Mouse (Mus musculus): ENCODE results near the gene Vps36. TPM values are rescaled to one million over a fixed set of nuclear protein-coding genes. Genes with fewer than 3 reads are reported as not detected.

Gene Vps36
- polyA plus RNA-seq, 1 experiment from 2014 or later, result 28.4 TPM

GRCm38 (mm10) chr8:22228621-22229020 lies 36.0 kb downstream of the Vps36 start:
- H3K4me1 ChIP-seq (ENCODE audit: control insufficient read depth, insufficient read depth, low read length), result no peaks in the 10 kb centered on the region
- H3K4me2 ChIP-seq (ENCODE audit: low read depth, low read length), result peak overlapping the region; percentile 95
- no peaks in the 10 kb centered on the region; the same call in none of the 2 replicates for H3K27me3 ChIP-seq (replicated peaks; ENCODE audit: control insufficient read depth, insufficient read depth, low read length)
- 38% methylated on average over 7 of the region's 7 CpGs for WGBS
- no peaks in the 10 kb centered on the region for H3K9me3 ChIP-seq (ENCODE audit: control insufficient read depth, low read length)
- H3K9ac ChIP-seq (ENCODE audit: low read depth, low read length), result 0 out of 2 replicates have a peak overlapping the region, but pooled peaks have one; percentile 1
- 0 out of 2 replicates have a peak, but pooled peaks cover 2% of the 10 kb centered on the region for H3K36me3 ChIP-seq (ENCODE audit: control insufficient read depth, insufficient read depth, low read length)
- DNase-seq (ENCODE audit: low spot score) (peak; percentile 26), ATAC-seq (ENCODE audit: low read depth) (no peak)
- H3K4me3 ChIP-seq (ENCODE audit: low read depth, low read length), result peak overlapping the region; percentile 54; the same call in 1 of the 2 replicates
- peak overlapping the region; percentile 18; the same call in 1 of the 2 replicates for H3K27ac ChIP-seq (replicated peaks; ENCODE audit: low read depth, low read length)

- 89% methylated on average over 9 of the region's 9 CpGs for WGBS
- no peaks in the 10 kb centered on the region for H3K4me1 ChIP-seq (ENCODE audit: control insufficient read depth, insufficient read depth, low read length)
Measured at GRCm38 (mm10) chr8:22242986-22243385, 50.4 kb downstream of the Vps36 start.

GRCm38 (mm10) chr8:22245663-22246062 lies 53.1 kb downstream of the Vps36 start:
- ATAC-seq (ENCODE audit: low read depth) (no peak), DNase-seq (ENCODE audit: low spot score) (no peak)
- Histone ChIP-seq H3K27ac (replicated peaks; ENCODE audit: low read depth, low read length) (no peak overlapping the region), H3K36me3 (ENCODE audit: control insufficient read depth, insufficient read depth, low read length) (no peaks in the 10 kb centered on the region), H3K4me3 (ENCODE audit: low read depth, low read length) (no peak overlapping the region), H3K9me3 (ENCODE audit: control insufficient read depth, low read length) (no peaks in the 10 kb centered on the region), H3K27me3 (replicated peaks; ENCODE audit: control insufficient read depth, insufficient read depth, low read length) (no peaks in the 10 kb centered on the region), H3K4me1 (ENCODE audit: control insufficient read depth, insufficient read depth, low read length) (no peaks in the 10 kb centered on the region), H3K4me2 (ENCODE audit: low read depth, low read length) (no peak overlapping the region), H3K9ac (ENCODE audit: low read depth, low read length) (no peak overlapping the region)
- WGBS, result 64% methylated on average over 1 of the region's 1 CpGs

More at GRCm38 (mm10) chr8:22242986-22243385, 50.4 kb downstream of the Vps36 start:
- Histone ChIP-seq H3K27me3 (replicated peaks; ENCODE audit: control insufficient read depth, insufficient read depth, low read length) (no peaks in the 10 kb centered on the region), H3K27ac (replicated peaks; ENCODE audit: low read depth, low read length) (no peak overlapping the region), H3K9ac (ENCODE audit: low read depth, low read length) (no peak overlapping the region), H3K9me3 (ENCODE audit: control insufficient read depth, low read length) (no peaks in the 10 kb centered on the region), H3K4me2 (ENCODE audit: low read depth, low read length) (no peak overlapping the region), H3K36me3 (ENCODE audit: control insufficient read depth, insufficient read depth, low read length) (no peaks in the 10 kb centered on the region), H3K4me3 (ENCODE audit: low read depth, low read length) (no peak overlapping the region)
- ATAC-seq (ENCODE audit: low read depth) (no peak), DNase-seq (ENCODE audit: low spot score) (no peak)

GRCm38 (mm10) chr8:22247956-22248355 lies 55.3 kb downstream of the Vps36 start:
- H3K4me3 ChIP-seq (ENCODE audit: low read depth, low read length), result no peak overlapping the region
- H3K9me3 ChIP-seq (ENCODE audit: control insufficient read depth, low read length), result no peaks in the 10 kb centered on the region
- H3K27ac ChIP-seq (replicated peaks; ENCODE audit: low read depth, low read length), result no peak overlapping the region
- no peaks in the 10 kb centered on the region for H3K36me3 ChIP-seq (ENCODE audit: control insufficient read depth, insufficient read depth, low read length)
- DNase-seq (ENCODE audit: low spot score) (no peak), ATAC-seq (ENCODE audit: low read depth) (no peak)
- WGBS, result 61% methylated on average over 12 of the region's 12 CpGs
- H3K27me3 ChIP-seq (replicated peaks; ENCODE audit: control insufficient read depth, insufficient read depth, low read length), result no peaks in the 10 kb centered on the region
- no peaks in the 10 kb centered on the region for H3K4me1 ChIP-seq (ENCODE audit: control insufficient read depth, insufficient read depth, low read length)
- H3K9ac ChIP-seq (ENCODE audit: low read depth, low read length), result no peak overlapping the region
- H3K4me2 ChIP-seq (ENCODE audit: low read depth, low read length), result no peak overlapping the region

- Histone ChIP-seq H3K4me3 (ENCODE audit: low read depth, low read length) (no peak overlapping the region), H3K4me1 (ENCODE audit: control insufficient read depth, insufficient read depth, low read length) (no peaks in the 10 kb centered on the region), H3K27me3 (replicated peaks; ENCODE audit: control insufficient read depth, insufficient read depth, low read length) (no peaks in the 10 kb centered on the region), H3K9me3 (ENCODE audit: control insufficient read depth, low read length) (0 out of 2 replicates have a peak, but pooled peaks cover 3% of the 10 kb centered on the region), H3K9ac (ENCODE audit: low read depth, low read length) (no peak overlapping the region), H3K27ac (replicated peaks; ENCODE audit: low read depth, low read length) (no peak overlapping the region), H3K4me2 (ENCODE audit: low read depth, low read length) (no peak overlapping the region), H3K36me3 (ENCODE audit: control insufficient read depth, insufficient read depth, low read length) (no peaks in the 10 kb centered on the region)
- no peak for ATAC-seq (ENCODE audit: low read depth)
- WGBS, result 76% methylated on average over 9 of the region's 9 CpGs
- no peak for DNase-seq (ENCODE audit: low spot score)
Measured at GRCm38 (mm10) chr8:22249080-22249479, 56.5 kb downstream of the Vps36 start.

GRCm38 (mm10) chr8:22258946-22259450 lies 66.4 kb downstream of the Vps36 start:
- Histone ChIP-seq H3K4me1 (ENCODE audit: control insufficient read depth, insufficient read depth, low read length) (no peaks in the 10 kb centered on the region), H3K9ac (ENCODE audit: low read depth, low read length) (no peak overlapping the region), H3K36me3 (ENCODE audit: control insufficient read depth, insufficient read depth, low read length) (no peaks in the 10 kb centered on the region), H3K27me3 (replicated peaks; ENCODE audit: control insufficient read depth, insufficient read depth, low read length) (no peaks in the 10 kb centered on the region), H3K27ac (replicated peaks; ENCODE audit: low read depth, low read length) (no peak overlapping the region), H3K4me3 (ENCODE audit: low read depth, low read length) (no peak overlapping the region), H3K4me2 (ENCODE audit: low read depth, low read length) (no peak overlapping the region), H3K9me3 (ENCODE audit: control insufficient read depth, low read length) (0 out of 2 replicates have a peak, but pooled peaks cover 5% of the 10 kb centered on the region)
- no peak for DNase-seq (ENCODE audit: low spot score)
- no peak for ATAC-seq (ENCODE audit: low read depth)
- 86% methylated on average over 18 of the region's 18 CpGs for WGBS

- no peak overlapping the region for H3K4me2 ChIP-seq (ENCODE audit: low read depth, low read length)
- H3K27me3 ChIP-seq (replicated peaks; ENCODE audit: control insufficient read depth, insufficient read depth, low read length), result no peaks in the 10 kb centered on the region
- WGBS, result 56% methylated on average over 12 of the region's 12 CpGs
- H3K36me3 ChIP-seq (ENCODE audit: control insufficient read depth, insufficient read depth, low read length), result no peaks in the 10 kb centered on the region
- H3K4me3 ChIP-seq (ENCODE audit: low read depth, low read length), result no peak overlapping the region
- DNase-seq (ENCODE audit: low spot score), result peak; percentile 47
- no peak overlapping the region for H3K9ac ChIP-seq (ENCODE audit: low read depth, low read length)
- H3K9me3 ChIP-seq (ENCODE audit: control insufficient read depth, low read length), result 0 out of 2 replicates have a peak, but pooled peaks cover under 1% of the 10 kb centered on the region
- no peaks in the 10 kb centered on the region for H3K4me1 ChIP-seq (ENCODE audit: control insufficient read depth, insufficient read depth, low read length)
- no peak overlapping the region for H3K27ac ChIP-seq (replicated peaks; ENCODE audit: low read depth, low read length)
- peak; percentile 63; the same call in 1 of the 2 replicates for ATAC-seq (ENCODE audit: low read depth)
Measured at GRCm38 (mm10) chr8:22259531-22259930, 66.9 kb downstream of the Vps36 start.

- WGBS, result 51% methylated on average over 9 of the region's 9 CpGs
- H3K4me1 ChIP-seq (ENCODE audit: control insufficient read depth, insufficient read depth, low read length), result no peaks in the 10 kb centered on the region
- H3K9me3 ChIP-seq (ENCODE audit: control insufficient read depth, low read length), result no peaks in the 10 kb centered on the region
- H3K9ac ChIP-seq (ENCODE audit: low read depth, low read length), result no peak overlapping the region
- no peaks in the 10 kb centered on the region for H3K27me3 ChIP-seq (replicated peaks; ENCODE audit: control insufficient read depth, insufficient read depth, low read length)
- ATAC-seq (ENCODE audit: low read depth), result no peak
- no peak overlapping the region for H3K4me3 ChIP-seq (ENCODE audit: low read depth, low read length)
- no peak for DNase-seq (ENCODE audit: low spot score)
- no peaks in the 10 kb centered on the region for H3K36me3 ChIP-seq (ENCODE audit: control insufficient read depth, insufficient read depth, low read length)
- no peak overlapping the region for H3K4me2 ChIP-seq (ENCODE audit: low read depth, low read length)
- no peak overlapping the region for H3K27ac ChIP-seq (replicated peaks; ENCODE audit: low read depth, low read length)
Measured at GRCm38 (mm10) chr8:22260091-22260722, 67.6 kb downstream of the Vps36 start.

- Histone ChIP-seq H3K4me1 (ENCODE audit: control insufficient read depth, insufficient read depth, low read length) (no peaks in the 10 kb centered on the region), H3K4me2 (ENCODE audit: low read depth, low read length) (no peak overlapping the region), H3K27me3 (replicated peaks; ENCODE audit: control insufficient read depth, insufficient read depth, low read length) (no peaks in the 10 kb centered on the region), H3K9me3 (ENCODE audit: control insufficient read depth, low read length) (no peaks in the 10 kb centered on the region), H3K9ac (ENCODE audit: low read depth, low read length) (no peak overlapping the region), H3K36me3 (ENCODE audit: control insufficient read depth, insufficient read depth, low read length) (no peaks in the 10 kb centered on the region), H3K27ac (replicated peaks; ENCODE audit: low read depth, low read length) (no peak overlapping the region), H3K4me3 (ENCODE audit: low read depth, low read length) (no peak overlapping the region)
- DNase-seq (ENCODE audit: low spot score), result no peak
- 90% methylated on average over 3 of the region's 3 CpGs for WGBS
- no peak for ATAC-seq (ENCODE audit: low read depth)
Measured at GRCm38 (mm10) chr8:22262267-22262666, 69.7 kb downstream of the Vps36 start.

Measured in embryonic facial prominence, embryonic 14.5 days (tissue).